Mouse (Mus musculus) R1 (cell line): ENCODE results near the gene Cnnm4.

ENCODE experiments used
- DNase-seq: peaks from one replicate; pipeline ENCODE4 v3.0.0-alpha.2; 2018; ENCODE audit warnings: low read depth, low spot score

Gene Cnnm4

DNA sequence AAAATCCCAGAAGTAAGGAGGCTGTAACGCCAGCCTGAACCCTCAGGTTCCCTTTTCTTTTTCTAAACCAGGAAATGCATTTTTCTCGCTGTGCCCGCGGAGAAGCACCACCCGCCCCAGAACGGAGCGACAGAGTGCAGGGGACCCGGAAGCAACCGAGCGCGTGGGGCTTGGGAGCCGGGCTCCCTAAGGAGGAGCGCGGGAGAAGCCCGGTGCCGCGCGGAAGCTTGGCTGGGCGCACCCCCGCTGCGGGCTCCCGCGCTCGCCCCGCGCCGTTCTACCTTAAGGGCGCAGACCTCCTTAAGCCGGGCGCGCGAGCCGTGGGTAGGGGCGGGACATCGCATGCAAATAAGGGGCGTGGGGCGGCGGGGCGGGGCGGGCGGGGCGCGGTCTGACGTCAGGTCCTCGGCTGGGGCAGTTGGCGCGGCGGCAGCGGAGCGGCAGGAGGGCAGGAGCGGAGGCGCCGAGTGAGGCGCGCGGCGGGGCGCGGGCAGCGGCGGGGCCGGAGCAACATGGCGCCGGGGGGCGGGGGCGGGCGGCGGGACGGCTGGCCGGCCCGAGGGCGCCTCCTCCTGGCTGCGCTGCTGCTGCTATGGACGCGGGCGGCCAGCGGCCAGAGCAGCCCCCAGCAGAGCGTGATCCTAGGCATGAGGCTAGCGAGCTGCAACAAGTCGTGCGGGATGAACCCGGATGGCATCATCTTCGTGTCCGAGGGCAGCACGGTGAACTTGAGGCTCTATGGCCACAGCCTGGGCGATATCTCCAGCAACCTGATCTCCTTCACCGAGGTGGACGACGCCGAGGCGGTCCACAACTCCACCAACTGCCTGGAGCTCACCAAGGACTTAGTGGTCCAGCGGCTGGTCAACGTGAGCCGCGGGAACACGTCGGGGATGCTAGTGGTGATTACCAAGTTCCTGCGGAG lies at the start of gene Cnnm4:
TSS of gene Cnnm4 (plus strand) at position 440 of the 925 bp plus-strand sequence.
- peak; percentile 79 for DNase-seq

DNA sequence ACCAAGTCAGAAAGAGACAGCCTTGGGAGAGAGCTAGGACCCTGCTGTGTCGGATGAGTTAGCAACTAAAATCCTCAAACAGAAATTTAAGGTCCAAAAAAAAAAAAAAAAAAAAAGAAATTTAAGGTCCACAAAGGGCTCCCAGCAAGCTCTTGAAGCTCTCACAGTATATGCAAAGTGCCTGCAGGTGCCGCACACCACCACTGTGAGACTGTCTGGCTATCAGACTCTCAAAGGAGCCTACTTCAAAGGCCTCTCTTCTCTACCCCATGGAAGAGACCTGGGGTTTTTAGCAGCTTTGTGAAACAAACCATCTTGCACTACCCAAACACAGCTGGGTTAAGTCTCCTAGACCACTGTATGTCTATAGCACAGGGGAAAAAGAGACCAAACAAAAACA lies 41.9 kb upstream of the Cnnm4 start:
- no peak for DNase-seq

GRCm38 (mm10) chr1:36432999-36433398 lies 38.4 kb upstream of the Cnnm4 start:
- no peak for DNase-seq

GRCm38 (mm10) chr1:36433616-36434015 lies 37.8 kb upstream of the Cnnm4 start:
- no peak for DNase-seq

GRCm38 (mm10) chr1:36435071-36435470 lies 36.3 kb upstream of the Cnnm4 start:
- DNase-seq, result no peak

- no peak for DNase-seq
Observed at GRCm38 (mm10) chr1:36436515-36436914, 34.9 kb upstream of the Cnnm4 start.

DNA sequence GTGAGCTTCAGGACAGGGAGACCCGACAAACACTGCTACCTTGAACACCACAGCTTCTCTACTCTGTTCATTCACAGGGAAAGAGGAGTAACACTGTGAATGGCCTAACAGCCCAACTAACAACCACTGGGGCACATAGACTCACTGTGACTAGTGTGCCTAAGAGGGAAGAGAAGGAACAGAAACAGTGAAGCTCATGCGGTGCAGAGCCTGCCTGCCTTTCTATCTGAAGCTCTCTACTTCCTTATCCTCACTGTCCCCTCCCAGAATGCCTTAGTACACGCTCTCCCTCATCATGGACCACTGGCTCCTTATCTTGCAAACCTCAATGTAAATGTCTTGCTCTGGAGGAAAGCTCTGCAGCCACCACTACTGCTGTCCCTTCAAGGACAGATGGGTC lies 34.2 kb upstream of the Cnnm4 start:
- no peak for DNase-seq

DNA sequence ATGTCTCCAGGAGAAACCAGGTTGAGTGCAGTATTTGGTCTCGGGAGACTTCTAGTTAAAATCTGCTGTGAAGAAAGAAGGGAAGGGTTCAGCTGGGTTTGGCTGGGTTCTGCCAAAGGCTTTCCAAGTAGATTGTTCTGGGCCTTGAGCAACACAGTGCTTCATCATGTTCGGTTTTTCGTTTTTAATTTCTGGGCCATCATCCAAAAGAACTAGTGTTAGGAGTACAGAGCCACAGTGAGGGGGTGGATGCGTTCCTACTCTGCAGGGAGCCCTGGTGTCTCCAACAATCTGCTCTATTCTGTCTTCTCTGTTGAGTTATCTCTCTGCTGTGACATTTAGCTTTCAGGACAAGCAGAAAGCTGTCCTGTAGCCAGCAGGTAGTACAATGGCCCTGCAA lies 30.3 kb upstream of the Cnnm4 start:
- no peak for DNase-seq

DNA sequence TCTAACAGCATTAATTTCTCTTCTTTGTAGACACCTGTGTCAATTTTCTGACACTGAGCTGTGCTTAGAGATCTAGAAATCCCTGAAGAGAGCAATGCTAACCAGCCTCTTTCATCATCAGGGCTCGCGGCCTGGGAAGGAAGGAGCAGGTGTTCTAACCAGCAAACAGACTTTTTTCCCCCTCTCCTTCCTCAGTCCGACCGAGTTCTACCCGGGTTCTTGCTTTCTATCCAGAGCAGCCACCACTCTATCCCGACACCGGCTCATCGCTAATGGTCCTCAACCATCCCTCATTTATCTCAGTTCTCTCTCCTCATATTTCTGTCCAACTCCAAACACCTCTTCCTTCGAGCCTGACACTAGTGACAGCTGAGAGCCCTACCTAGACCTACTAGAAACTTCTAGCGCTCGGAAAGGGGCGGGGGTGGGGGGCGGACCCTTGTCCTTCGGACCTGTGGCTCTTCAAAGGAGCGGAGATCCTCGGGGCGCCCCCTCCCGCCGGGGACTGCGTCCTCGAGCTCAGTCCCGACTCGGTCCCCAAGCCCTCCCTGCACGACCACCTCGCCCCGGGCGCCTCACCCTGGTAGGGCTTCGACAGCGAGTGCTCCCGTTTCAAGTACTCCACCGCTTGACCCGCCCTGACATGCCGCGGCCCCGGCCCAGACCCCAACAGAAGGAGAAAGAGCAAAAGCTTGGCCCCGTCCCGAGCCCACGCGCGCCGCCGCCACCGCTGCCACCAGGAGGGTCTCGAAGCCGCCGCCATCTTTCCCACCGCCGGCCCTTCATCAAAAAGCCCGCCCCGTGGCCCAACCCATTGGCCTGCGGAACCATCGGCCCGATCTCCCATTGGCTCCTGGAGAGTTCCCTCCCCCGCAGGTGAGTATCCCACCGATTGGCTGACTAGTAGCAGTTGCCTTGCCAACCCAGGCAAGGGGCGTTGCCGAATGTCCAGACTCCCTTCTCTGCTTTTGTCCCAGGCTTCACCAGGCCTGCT lies 26.7 kb upstream of the Cnnm4 start, which contains the start of gene Lman2l:
TSS of gene Lman2l (minus strand) at position 801 of the 994 bp plus-strand sequence.
- peak; percentile 99 for DNase-seq

GRCm38 (mm10) chr1:36445508-36445907 lies 25.9 kb upstream of the Cnnm4 start:
- no peak for DNase-seq

- DNase-seq, result no peak
Observed at GRCm38 (mm10) chr1:36446106-36446824, 25.2 kb upstream of the Cnnm4 start.

GRCm38 (mm10) chr1:36446841-36447240 lies 24.6 kb upstream of the Cnnm4 start:
- no peak for DNase-seq

- peak; percentile 61 for DNase-seq
Observed at GRCm38 (mm10) chr1:36454055-36454815, 17.2 kb upstream of the Cnnm4 start.

DNA sequence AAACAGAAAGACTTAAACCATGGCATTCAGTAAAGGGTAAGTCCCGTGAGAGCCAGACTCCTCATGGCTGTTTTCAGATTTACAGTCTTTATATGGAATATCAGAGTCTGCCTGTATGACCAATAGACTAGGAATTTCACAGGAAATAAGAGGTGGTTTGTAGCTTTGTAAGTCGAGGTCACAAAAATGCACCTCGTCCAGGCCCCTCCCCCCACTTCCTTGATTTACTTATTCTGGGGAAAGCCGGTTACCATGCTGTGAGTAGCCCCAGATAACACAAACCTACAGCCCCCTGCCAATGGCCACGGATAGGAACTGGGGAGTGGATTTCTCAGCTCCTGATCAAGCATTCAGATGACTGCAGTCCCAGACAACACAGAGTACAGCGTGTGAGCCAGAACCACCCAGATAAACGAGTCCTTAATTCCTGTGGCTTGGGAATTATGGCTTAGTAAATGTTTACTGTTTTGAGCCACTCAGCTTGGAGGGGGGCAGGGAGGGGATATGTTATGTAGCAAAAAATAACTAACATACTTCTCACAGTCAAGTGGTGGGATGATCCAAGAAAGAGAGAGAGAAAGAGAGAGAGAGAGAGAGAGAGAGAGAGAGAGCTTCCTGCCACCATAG lies 13.9 kb upstream of the Cnnm4 start:
- no peak for DNase-seq

DNA sequence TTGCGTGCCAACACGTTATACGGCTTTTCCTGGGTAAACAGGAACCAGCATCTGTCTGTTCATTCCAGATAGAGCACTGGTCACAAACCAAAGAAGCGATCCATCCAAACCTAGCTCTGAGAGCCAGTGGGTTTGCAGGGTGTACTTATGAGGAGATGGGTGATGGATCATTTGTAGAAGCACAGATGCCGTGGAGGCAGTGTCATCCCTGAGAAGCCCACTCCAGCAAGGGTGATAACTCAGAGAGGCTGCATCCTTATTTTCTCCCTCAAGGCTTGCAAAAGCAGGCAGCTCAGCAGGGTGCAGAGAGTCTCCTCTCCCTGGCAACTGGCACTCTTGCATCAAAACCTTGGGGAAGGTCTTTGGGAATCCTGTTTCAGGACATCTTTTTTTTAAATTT lies 13.3 kb upstream of the Cnnm4 start:
- no peak for DNase-seq

DNA sequence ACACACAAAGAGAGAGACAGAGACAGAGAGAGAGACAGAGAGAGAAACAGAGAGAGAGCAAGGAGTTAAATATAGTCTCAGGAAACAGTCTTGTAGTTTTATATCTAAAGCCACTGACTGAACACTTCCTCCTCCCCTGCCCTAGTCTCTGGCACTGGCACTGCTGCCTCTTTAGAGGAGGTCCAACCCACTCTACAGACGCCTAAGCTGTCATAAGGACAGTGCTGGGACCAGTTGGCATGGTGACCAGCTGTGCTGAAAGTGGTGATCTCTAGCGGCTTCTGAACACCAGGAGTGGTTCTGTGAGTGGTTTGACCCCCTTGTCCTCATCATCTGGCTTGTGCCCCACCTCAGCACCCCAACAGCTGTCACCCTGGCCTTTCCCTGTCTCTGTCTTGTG lies 9.6 kb upstream of the Cnnm4 start:
- no peak for DNase-seq

- DNase-seq, result no peak
Observed at GRCm38 (mm10) chr1:36465641-36466160, 5.7 kb upstream of the Cnnm4 start.

DNA sequence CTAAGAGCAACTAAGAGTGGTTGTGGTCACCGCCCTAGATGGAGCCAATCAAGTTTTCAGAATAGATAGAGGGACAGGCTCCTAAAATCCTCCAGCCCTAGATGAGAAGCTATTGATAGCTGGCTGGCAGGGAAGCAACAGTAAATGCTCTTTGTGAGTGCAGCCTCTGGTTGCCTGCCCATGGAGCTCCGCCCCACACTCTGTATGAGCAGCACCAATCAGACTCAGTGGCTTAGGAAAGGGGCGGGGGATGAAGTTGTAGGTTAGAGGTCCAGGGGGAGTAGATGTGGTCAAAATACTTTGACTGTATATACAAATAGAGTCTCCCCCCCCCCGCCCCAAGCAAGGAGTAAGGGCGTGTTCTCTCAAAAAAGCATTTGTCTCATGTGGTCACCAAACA lies 4.0 kb upstream of the Cnnm4 start:
- DNase-seq, result peak; percentile 73

GRCm38 (mm10) chr1:36469811-36470444 lies 1.5 kb upstream of the Cnnm4 start:
- no peak for DNase-seq

DNA sequence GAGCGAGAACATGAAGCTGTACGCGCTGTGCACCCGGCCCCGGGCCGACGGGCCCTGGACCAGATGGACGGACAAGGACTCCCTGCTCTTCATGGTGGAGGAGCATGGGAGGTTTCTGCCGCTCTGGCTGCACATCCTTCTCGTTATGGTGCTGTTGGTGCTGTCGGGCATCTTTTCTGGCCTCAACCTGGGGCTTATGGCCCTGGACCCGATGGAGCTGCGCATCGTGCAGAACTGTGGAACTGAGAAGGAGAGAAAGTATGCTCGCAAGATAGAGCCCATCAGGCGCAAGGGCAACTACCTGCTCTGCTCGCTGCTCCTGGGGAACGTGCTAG lies 653 bp downstream of the Cnnm4 start:
- DNase-seq, result peak; percentile 15
